Mouse (Mus musculus) adrenal gland, postnatal 25 days (tissue): ENCODE measurements around the gene Retreg1. TPM values are rescaled to one million over a fixed set of nuclear protein-coding genes. Genes with fewer than 3 reads are reported as not detected.

Experiments
- DNase-seq: peaks from one replicate; pipeline ENCODE4 v3.0.0; 2021; ENCODE audit warnings: mixed read lengths
- long read RNA-seq: library from polyadenylated mRNA; stranded (forward); transcript quantifications from one replicate; pipeline ENCODE4 v2.0.0, GENCODE M21; 2021
- total RNA-seq: library from RNA; stranded (reverse); gene quantifications from 2 replicates; pipeline ENCODE4 v1.2.3, GENCODE M21; 2021

The Retreg1 gene
- total RNA-seq: 30.1 and 40.7 TPM in 2 replicates
- long read RNA-seq, transcript Retreg1-205 (7 exons, 3,200 nt): major isoform, 9 of 39 reads
- long read RNA-seq, transcript Retreg1-203 (7 exons, 2,783 nt): minor isoform, 7 of 39 reads
- long read RNA-seq, partial matches to known transcripts: 0 of 39 reads
- long read RNA-seq, other reads (novel, unspliced or antisense): 17 of 39 reads

- peak; percentile 84 for DNase-seq
These were observed at the start of gene Retreg1 for GRCm38 (mm10) chr15:25843086-25843991. Gene Retreg1, plus strand, starts transcription at chr15:25843180.

GRCm38 (mm10) chr15:25794123-25794522 lies 48.9 kb upstream of the Retreg1 start:
- no peak for DNase-seq

DNA sequence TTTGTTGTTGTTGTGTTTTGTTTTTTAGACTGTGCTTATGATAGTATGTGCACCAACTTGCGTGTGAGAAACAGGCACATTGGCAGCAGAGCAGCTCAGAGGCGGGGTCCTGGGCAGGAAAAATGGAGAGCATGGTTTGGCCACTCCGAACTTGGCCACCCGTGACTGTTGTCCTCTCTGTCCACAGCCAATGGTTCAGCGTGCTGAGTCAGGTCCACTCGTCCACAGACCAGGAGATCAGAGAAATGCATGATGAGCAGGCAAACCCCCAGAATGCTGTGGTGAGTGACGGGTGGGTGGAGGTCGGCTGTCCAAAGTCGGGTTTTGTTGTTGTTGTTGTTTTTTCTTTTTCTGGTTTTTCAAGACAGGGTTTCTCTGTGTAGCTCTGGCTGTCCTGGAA lies 47.5 kb upstream of the Retreg1 start:
- DNase-seq: no peak

DNA sequence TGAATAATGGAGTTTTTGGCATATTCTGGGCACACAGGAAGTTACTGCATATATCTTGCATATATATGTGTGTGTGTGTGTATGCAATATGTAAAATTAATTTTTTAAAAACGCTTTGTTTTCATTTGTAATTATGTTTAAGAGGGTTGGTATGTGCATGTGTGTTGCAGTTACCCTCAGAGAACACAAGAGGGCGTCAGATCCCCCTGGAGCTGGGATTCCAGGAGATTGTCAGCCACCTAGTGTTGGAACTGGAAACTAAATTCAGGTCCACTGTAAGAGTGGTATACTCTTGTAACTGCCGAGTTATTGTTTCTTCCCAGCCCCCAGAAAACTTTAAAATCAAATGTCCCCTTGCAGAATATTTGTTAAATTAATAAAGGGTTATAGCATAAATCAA lies 46.6 kb upstream of the Retreg1 start:
- DNase-seq: no peak

GRCm38 (mm10) chr15:25797179-25797578 lies 45.8 kb upstream of the Retreg1 start:
- DNase-seq: no peak

DNA sequence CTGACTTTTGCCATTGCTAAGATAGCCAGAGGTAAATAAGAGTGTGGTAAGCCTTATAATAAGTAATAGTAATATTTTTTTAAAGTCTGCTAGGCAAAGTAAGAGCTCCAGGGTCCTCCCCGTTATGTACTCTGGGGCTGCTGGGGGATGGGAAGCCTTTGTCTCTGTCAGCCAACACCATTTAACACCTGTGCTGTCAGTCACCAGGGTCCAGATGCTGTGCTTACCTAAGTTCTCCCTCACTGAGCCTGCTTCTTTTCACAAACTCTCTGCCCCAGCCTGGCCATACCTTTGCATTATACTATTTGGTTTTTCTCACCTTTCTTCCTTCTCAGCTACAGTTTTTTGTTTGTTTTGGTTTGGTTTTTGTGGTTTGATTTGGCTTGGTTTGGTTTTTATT lies 45.1 kb upstream of the Retreg1 start:
- no peak for DNase-seq

- DNase-seq: no peak
These were observed 41.3 kb upstream of the Retreg1 start for GRCm38 (mm10) chr15:25801726-25802125.

DNA sequence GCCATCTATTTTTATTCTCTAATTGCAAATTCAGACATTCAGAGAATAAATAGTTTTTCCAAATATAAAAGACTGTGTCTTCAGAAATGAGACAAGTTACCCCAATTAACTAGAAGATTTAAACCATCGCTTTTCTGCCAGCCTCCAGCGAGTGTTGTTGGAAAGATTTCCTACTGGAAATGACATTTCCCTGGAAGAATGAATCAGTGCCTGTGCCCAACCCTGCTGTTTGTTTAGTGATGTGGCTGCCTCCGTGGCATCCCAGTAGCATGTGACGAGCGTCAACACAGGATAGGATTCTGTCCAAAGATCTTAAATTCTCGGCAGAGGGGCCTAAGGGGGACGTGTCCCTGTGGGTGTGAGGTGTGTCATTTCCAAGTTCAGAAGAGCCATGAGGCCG lies 40.8 kb upstream of the Retreg1 start:
- DNase-seq: no peak

- no peak for DNase-seq
These were observed 39.9 kb upstream of the Retreg1 start for GRCm38 (mm10) chr15:25803111-25803510.

DNA sequence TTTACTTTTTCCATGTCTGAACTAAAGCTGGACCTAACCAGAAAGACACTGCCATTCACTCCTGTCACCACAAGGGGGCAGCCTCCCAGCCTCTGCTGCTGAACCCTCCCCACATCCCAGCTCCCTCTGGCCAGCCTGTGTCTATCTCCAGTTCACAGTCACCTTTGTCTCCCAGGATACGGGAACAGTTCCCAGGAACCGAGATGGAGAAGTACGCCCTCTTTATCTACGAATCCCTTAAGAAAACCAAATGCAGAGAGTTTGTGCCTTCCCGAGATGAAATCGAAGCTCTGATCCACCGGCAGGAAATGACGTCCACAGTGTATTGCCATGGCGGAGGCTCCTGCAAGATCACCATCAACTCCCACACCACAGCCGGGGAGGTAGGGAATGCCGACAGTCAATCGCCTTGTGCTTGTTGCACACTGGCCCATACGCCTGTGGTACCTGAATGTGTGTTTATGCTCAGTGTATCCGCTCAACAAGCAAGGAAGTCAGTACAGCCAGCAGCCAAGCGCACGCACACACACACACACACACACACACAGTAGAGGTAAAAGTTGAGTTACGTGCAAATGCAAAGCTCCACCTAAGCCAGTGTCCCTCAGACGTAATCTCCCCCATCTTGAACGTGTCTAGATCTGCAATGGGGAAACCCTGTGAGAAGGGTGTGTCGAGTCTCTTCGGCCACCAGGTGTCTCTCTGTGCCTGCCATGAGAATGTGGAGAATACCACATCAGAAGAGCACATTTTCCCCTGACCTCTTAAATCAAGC lies 37.5 kb upstream of the Retreg1 start:
- peak; percentile 78 for DNase-seq

GRCm38 (mm10) chr15:25806363-25806762 lies 36.6 kb upstream of the Retreg1 start:
- DNase-seq: no peak

DNA sequence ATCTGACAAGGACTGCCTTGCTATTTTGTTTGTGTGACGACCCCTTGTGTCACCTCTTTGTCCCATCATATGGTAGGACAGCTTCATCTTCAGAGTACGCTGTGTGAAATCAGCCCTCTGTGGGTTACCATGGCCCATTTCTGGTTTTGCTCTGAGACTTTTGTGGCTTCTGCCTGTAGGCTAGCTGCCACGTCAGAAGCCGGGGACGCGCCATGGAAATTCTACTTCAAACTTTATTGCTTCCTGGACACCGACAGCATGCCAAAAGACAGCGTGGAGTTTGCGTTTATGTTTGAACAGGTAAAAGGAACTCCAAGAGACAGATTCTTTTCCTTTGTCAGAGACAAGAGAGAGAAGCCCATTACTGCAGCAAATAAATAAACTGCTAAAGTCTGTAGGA lies 36.1 kb upstream of the Retreg1 start:
- DNase-seq: no peak

GRCm38 (mm10) chr15:25808677-25809460 lies 34.1 kb upstream of the Retreg1 start:
- DNase-seq: no peak

DNA sequence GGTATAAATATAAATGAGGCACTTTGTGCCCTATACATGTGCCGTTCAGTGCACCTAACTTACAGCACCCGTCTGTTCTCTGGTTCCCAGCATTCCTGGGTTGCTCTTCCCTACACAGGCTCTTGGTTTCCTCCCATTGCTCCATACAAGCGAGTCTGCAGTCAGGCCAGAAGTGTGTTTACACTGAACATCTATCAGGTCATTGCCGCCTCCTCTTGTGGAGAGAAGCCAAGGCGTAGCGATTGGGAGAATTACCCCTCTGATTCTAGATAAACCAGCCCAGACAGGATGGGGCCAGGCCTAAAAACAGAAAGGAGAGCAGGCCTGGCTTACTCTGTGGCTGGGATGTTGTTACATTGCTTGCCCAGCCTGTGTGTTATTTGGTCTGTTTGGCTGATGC lies 33.3 kb upstream of the Retreg1 start:
- DNase-seq: no peak

DNA sequence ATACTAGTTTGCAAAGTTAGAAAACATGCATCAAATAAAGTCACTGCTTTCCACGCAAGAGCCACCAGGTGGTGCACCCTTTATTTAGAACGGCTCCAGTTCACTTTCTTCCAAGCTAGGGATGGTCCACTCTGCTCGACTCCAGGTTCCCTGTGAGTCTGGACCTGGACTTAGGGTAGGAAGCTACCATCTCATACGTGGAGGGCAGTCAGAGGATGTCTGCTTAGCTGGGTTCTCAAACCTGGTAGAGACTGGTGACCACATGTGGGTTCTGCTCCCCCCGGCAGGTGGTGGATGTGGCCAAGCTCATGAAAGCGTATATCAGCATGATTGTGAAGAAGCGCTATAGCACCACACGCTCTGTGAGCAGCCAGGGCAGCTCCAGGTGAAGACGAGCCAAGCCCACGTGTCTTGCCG lies 31.1 kb upstream of the Retreg1 start:
- no peak for DNase-seq

GRCm38 (mm10) chr15:25812479-25812878 lies 30.5 kb upstream of the Retreg1 start:
- no peak for DNase-seq

- no peak for DNase-seq
These were observed 28.4 kb upstream of the Retreg1 start for GRCm38 (mm10) chr15:25814535-25814934.

DNA sequence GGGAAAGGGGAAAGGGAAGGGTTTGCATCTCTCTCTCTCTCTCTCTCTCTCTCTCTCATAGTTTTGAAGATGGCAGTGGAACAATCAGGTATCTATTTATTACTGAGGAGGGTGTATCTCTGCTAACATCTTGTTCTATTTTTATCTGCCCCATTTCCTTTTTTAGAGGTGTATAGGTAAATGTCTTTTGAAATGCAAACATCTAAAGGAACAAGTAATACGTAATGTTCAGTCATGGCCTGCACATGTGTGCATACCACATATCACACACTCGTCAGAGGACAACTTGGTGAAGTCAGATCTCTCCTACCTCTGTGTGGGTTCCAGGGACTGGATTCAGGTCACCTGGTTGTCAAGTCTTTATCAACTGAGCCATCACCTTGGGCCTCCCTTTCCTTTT lies 25.8 kb upstream of the Retreg1 start:
- no peak for DNase-seq

DNA sequence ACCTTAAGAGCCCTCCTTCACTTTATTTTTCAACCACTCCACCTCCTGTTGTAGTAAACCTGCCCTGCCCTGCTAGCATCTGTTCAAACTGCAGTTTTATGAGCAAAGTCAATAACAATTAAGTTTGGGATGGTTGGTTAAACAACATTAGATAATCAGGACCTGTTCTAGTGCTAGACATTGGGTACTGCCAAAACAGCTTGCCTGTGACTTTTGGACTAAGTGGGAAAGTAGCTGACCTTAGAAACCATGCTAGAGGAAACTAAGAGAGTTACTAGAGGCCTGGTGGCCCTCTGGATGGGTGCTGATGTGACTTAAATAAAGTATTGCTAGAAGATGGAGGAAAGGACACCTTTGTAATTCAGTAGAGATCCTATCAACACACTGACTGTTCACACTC lies 21.0 kb upstream of the Retreg1 start:
- DNase-seq: no peak

DNA sequence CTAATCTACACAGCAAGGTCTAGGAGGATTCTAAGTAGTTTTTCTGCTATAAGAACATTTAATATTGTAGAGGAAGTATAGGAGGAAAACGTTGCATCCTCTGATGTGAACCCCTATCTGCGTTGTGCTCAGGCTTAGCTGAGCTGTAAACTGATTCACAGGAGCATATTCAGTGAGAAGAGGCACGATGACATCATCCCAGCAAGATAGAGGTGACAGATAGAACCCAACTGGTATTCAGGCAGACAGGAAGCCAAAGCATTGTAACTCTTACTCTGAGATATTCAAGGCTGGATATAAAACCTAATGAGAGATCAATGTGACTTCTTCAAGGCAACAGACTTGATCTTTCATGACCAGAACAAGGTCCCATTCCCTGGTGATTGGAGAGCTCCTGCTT lies 20.3 kb upstream of the Retreg1 start:
- no peak for DNase-seq

DNA sequence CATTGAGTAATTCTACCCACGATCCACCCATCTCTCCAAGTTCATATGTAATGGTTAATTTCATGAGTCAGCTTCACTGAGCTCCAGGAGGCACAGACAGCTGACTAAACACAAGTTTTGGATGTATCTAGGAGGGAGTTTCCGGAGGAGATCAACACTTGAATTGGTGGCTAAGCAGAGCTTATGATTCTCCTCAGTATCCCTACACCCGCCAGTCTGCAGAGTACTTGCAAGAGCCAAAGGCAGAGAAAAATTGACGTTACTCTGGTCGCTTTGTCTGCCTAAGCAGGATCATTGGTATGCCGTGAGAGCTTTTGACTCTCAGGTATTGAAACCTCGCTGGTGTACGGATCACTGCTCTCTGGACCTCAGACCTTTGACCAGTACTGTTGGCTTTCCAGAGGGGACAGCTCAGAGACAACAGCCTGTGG lies 16.4 kb upstream of the Retreg1 start:
- DNase-seq: no peak

GRCm38 (mm10) chr15:25828464-25828863 lies 14.5 kb upstream of the Retreg1 start:
- no peak for DNase-seq
